Mouse (Mus musculus): ENCODE measurements around the gene Pvr. TPM values are rescaled to one million over a fixed set of nuclear protein-coding genes. Genes with fewer than 3 reads are reported as not detected.

The Pvr gene
- polyA plus RNA-seq, 1 experiment from 2014 or later = 13.9 TPM

GRCm38 (mm10) chr7:19910421-19911291, 10.3 kb downstream of the Pvr start:
- H3K4me3 ChIP-seq (replicated peaks) = no peak overlapping the region
- no peak overlapping the region for H3K9ac ChIP-seq
- H3K36me3 ChIP-seq = peaks cover 65% of the 10 kb centered on the region
- H3K4me1 ChIP-seq = no peaks in the 10 kb centered on the region
- no peak overlapping the region for H3K27ac ChIP-seq
- H3K4me2 ChIP-seq = no peak overlapping the region
- 52% methylated on average over 21 of the region's 21 CpGs for WGBS
- no peaks in the 10 kb centered on the region for H3K27me3 ChIP-seq
- no peaks in the 10 kb centered on the region for H3K9me3 ChIP-seq (replicated peaks)
- peak; percentile 75 for ATAC-seq (replicated peaks; ENCODE audit: low FRiP score)

- no peak overlapping the region for H3K4me2 ChIP-seq
- no peaks in the 10 kb centered on the region for H3K4me1 ChIP-seq
- ATAC-seq (replicated peaks; ENCODE audit: low FRiP score) = no peak
- no peak overlapping the region for H3K4me3 ChIP-seq (replicated peaks)
- H3K27ac ChIP-seq = no peak overlapping the region
- 55% methylated on average over 8 of the region's 8 CpGs for WGBS
- H3K27me3 ChIP-seq = no peaks in the 10 kb centered on the region
- no peaks in the 10 kb centered on the region for H3K9me3 ChIP-seq (replicated peaks)
- H3K36me3 ChIP-seq = no peaks in the 10 kb centered on the region
- H3K9ac ChIP-seq = no peak overlapping the region
These were observed 31.1 kb downstream of the Pvr start for GRCm38 (mm10) chr7:19889881-19890280.

- Histone ChIP-seq H3K9ac (no peak within 1 kb of the TSS), H3K36me3 (no peaks in the 10 kb centered on the region), H3K4me1 (no peaks in the 10 kb centered on the region), H3K27ac (no peak within 1 kb of the TSS), H3K4me2 (no peak within 1 kb of the TSS), H3K4me3 (replicated peaks) (no peak within 1 kb of the TSS), H3K9me3 (replicated peaks) (no peaks in the 10 kb centered on the region), H3K27me3 (no peaks in the 10 kb centered on the region)
- ATAC-seq (replicated peaks; ENCODE audit: low FRiP score) = no peak
- 65% methylated on average over 7 of the region's 7 CpGs for WGBS
These were observed 33.1 kb downstream of the Pvr start, which contains the start of gene Ceacam19 for GRCm38 (mm10) chr7:19887849-19888248. Ceacam19 (minus strand) TSS chr7:19887965.

- Histone ChIP-seq H3K9ac (no peak overlapping the region), H3K4me2 (no peak overlapping the region), H3K27me3 (no peaks in the 10 kb centered on the region), H3K4me3 (replicated peaks) (no peak overlapping the region), H3K27ac (no peak overlapping the region), H3K9me3 (replicated peaks) (no peaks in the 10 kb centered on the region), H3K36me3 (no peaks in the 10 kb centered on the region), H3K4me1 (peaks cover 7% of the 10 kb centered on the region)
- no peak for ATAC-seq (replicated peaks; ENCODE audit: low FRiP score)
- WGBS = 83% methylated on average over 8 of the region's 8 CpGs
These were observed 40.2 kb downstream of the Pvr start for GRCm38 (mm10) chr7:19880754-19881153.

GRCm38 (mm10) chr7:19876781-19877425, 44.1 kb downstream of the Pvr start:
- Histone ChIP-seq H3K4me3 (replicated peaks) (no peak overlapping the region), H3K27me3 (no peaks in the 10 kb centered on the region), H3K4me2 (no peak overlapping the region), H3K4me1 (peaks cover 7% of the 10 kb centered on the region), H3K36me3 (no peaks in the 10 kb centered on the region), H3K27ac (no peak overlapping the region), H3K9ac (no peak overlapping the region), H3K9me3 (replicated peaks) (no peaks in the 10 kb centered on the region)
- peak; percentile 31; the same call in 1 of the 2 replicates for ATAC-seq (replicated peaks; ENCODE audit: low FRiP score)
- WGBS = 36% methylated on average over 14 of the region's 14 CpGs

- H3K9ac ChIP-seq = no peak overlapping the region
- no peak overlapping the region for H3K4me2 ChIP-seq
- peak; percentile 13; the same call in 1 of the 2 replicates for ATAC-seq (replicated peaks; ENCODE audit: low FRiP score)
These were observed 44.8 kb downstream of the Pvr start for GRCm38 (mm10) chr7:19875948-19876682.

GRCm38 (mm10) chr7:19871943-19872601, 48.9 kb downstream of the Pvr start:
- ATAC-seq (replicated peaks; ENCODE audit: low FRiP score) = no peak; the same call in 1 of the 2 replicates
- Histone ChIP-seq H3K9ac (no peak overlapping the region), H3K9me3 (replicated peaks) (no peaks in the 10 kb centered on the region), H3K27me3 (no peaks in the 10 kb centered on the region), H3K4me2 (no peak overlapping the region), H3K4me3 (replicated peaks) (no peak overlapping the region), H3K36me3 (no peaks in the 10 kb centered on the region), H3K27ac (no peak overlapping the region), H3K4me1 (peaks cover 4% of the 10 kb centered on the region)
- WGBS = 49% methylated on average over 5 of the region's 5 CpGs

More at GRCm38 (mm10) chr7:19875948-19876682, 44.8 kb downstream of the Pvr start:
- Histone ChIP-seq H3K27ac (no peak overlapping the region), H3K9me3 (replicated peaks) (no peaks in the 10 kb centered on the region), H3K36me3 (no peaks in the 10 kb centered on the region), H3K4me3 (replicated peaks) (no peak overlapping the region), H3K4me1 (peaks cover 7% of the 10 kb centered on the region), H3K27me3 (no peaks in the 10 kb centered on the region)
- WGBS = 54% methylated on average over 13 of the region's 13 CpGs

- no peak for ATAC-seq (replicated peaks; ENCODE audit: low FRiP score)
- Histone ChIP-seq H3K4me3 (replicated peaks) (no peak overlapping the region), H3K9ac (no peak overlapping the region), H3K36me3 (no peaks in the 10 kb centered on the region), H3K9me3 (replicated peaks) (no peaks in the 10 kb centered on the region), H3K27me3 (no peaks in the 10 kb centered on the region), H3K4me1 (no peaks in the 10 kb centered on the region), H3K4me2 (no peak overlapping the region), H3K27ac (no peak overlapping the region)
- 65% methylated on average over 10 of the region's 10 CpGs for WGBS
These were observed 49.8 kb downstream of the Pvr start for GRCm38 (mm10) chr7:19871137-19871621.

GRCm38 (mm10) chr7:19867751-19868399, 53.1 kb downstream of the Pvr start:
- H3K4me2 ChIP-seq = no peak overlapping the region
- no peak overlapping the region for H3K4me3 ChIP-seq (replicated peaks)
- no peaks in the 10 kb centered on the region for H3K36me3 ChIP-seq
- H3K9ac ChIP-seq = no peak overlapping the region
- H3K27ac ChIP-seq = no peak overlapping the region
- whole genome bisulfite sequencing = 82% methylated on average over 16 of the region's 16 CpGs
- H3K9me3 ChIP-seq (replicated peaks) = no peaks in the 10 kb centered on the region
- ATAC-seq (replicated peaks; ENCODE audit: low FRiP score) = no peak
- no peaks in the 10 kb centered on the region for H3K27me3 ChIP-seq
- no peaks in the 10 kb centered on the region for H3K4me1 ChIP-seq

GRCm38 (mm10) chr7:19866490-19866889, 54.5 kb downstream of the Pvr start:
- Histone ChIP-seq H3K4me3 (replicated peaks) (no peak overlapping the region), H3K9me3 (replicated peaks) (no peaks in the 10 kb centered on the region), H3K27ac (no peak overlapping the region), H3K4me1 (no peaks in the 10 kb centered on the region), H3K4me2 (no peak overlapping the region), H3K27me3 (no peaks in the 10 kb centered on the region), H3K9ac (no peak overlapping the region), H3K36me3 (no peaks in the 10 kb centered on the region)
- ATAC-seq (replicated peaks; ENCODE audit: low FRiP score) = no peak
- 66% methylated on average over 6 of the region's 6 CpGs for WGBS
